Mouse (Mus musculus) neutrophil, adult 5-6 weeks (primary cell): ENCODE measurements around the gene Wwc1. TPM values are rescaled to one million over a fixed set of nuclear protein-coding genes. Genes with fewer than 3 reads are reported as not detected.

ENCODE experiments used
- ATAC-seq: fragments of 151-379, 151-347 bp; 2 replicates; pipeline ENCODE4 v1.8.0; 2017; ENCODE audit warnings: mild to moderate bottlenecking, moderate TSS enrichment; ENCODE audit not compliant: insufficient number of reproducible peaks, poor library complexity, low FRiP score, severe bottlenecking; ENCODE audit errors: extremely low read depth
- total RNA-seq: library from RNA; stranded (forward); fragments of 200-1000 nt; gene quantifications from 2 replicates; pipeline ENCODE4 v1.2.3, GENCODE M21; 2017

Gene Wwc1
- total RNA-seq, 1 experiment from 2014 or later = 0.23 TPM

- no peak for ATAC-seq
Observed at GRCm38 (mm10) chr11:35904955-35905550, 75.3 kb downstream of the Wwc1 start.

- no peak for ATAC-seq
Observed at GRCm38 (mm10) chr11:35903079-35903478, 77.2 kb downstream of the Wwc1 start.

GRCm38 (mm10) chr11:35899946-35900345, 80.4 kb downstream of the Wwc1 start:
- ATAC-seq = no peak

- no peak for ATAC-seq
Observed at GRCm38 (mm10) chr11:35893454-35893853, 86.9 kb downstream of the Wwc1 start.

GRCm38 (mm10) chr11:35893018-35893421, 87.3 kb downstream of the Wwc1 start:
- no peak for ATAC-seq

GRCm38 (mm10) chr11:35892293-35892692, 88.0 kb downstream of the Wwc1 start:
- no peak for ATAC-seq

- ATAC-seq = no peak
Observed at GRCm38 (mm10) chr11:35888790-35889189, 91.5 kb downstream of the Wwc1 start.

- ATAC-seq = no peak
Observed at GRCm38 (mm10) chr11:35882777-35883176, 97.5 kb downstream of the Wwc1 start.

- no peak for ATAC-seq
Observed at GRCm38 (mm10) chr11:35878559-35878897, 101.8 kb downstream of the Wwc1 start.

GRCm38 (mm10) chr11:35877651-35878558, 102.4 kb downstream of the Wwc1 start:
- no peak for ATAC-seq

GRCm38 (mm10) chr11:35873624-35874244, 106.6 kb downstream of the Wwc1 start:
- ATAC-seq = no peak

- no peak for ATAC-seq
Observed at GRCm38 (mm10) chr11:35870961-35871360, 109.4 kb downstream of the Wwc1 start.

GRCm38 (mm10) chr11:35866140-35866539, 114.2 kb downstream of the Wwc1 start:
- no peak for ATAC-seq

GRCm38 (mm10) chr11:35864981-35865604, 115.2 kb downstream of the Wwc1 start:
- ATAC-seq = no peak

GRCm38 (mm10) chr11:35863653-35864052, 116.7 kb downstream of the Wwc1 start:
- ATAC-seq = no peak

- ATAC-seq = no peak
Observed at GRCm38 (mm10) chr11:35857395-35858067, 122.8 kb downstream of the Wwc1 start.

GRCm38 (mm10) chr11:35856359-35857040, 123.8 kb downstream of the Wwc1 start:
- ATAC-seq = no peak

GRCm38 (mm10) chr11:35855567-35855966, 124.8 kb downstream of the Wwc1 start:
- ATAC-seq = no peak
